Mouse (Mus musculus) ES-E14 (cell line): ENCODE results near the gene Srp68. TPM values are rescaled to one million over a fixed set of nuclear protein-coding genes. Genes with fewer than 3 reads are reported as not detected.

Experiments used
- DNase-seq: peaks from one replicate; pipeline ENCODE4 v3.0.0-alpha.2; 2013; ENCODE audit warnings: low read depth, low spot score
- H3K27ac ChIP-seq: 2 replicates; pipeline ENCODE4 v1.5.1; 2012; ENCODE audit warnings: low read depth, mild to moderate bottlenecking, low read length, moderate library complexity, mixed read lengths; ENCODE audit not compliant: poor library complexity, insufficient read depth, severe bottlenecking
- H3K36me3 ChIP-seq: 2 replicates; pipeline ENCODE4 v1.6.1; 2012; ENCODE audit warnings: mild to moderate bottlenecking, low read length, moderate library complexity, mixed read lengths; ENCODE audit not compliant: control insufficient read depth, poor library complexity, insufficient read depth, severe bottlenecking
- H3K4me1 ChIP-seq, 2 experiments: fragments of 150-350 bp in 1 of 2; sonication (generic) in 1 of 2; 2 replicates each; pipeline ENCODE4 v1.6.1; 2012; ENCODE audit warnings: low read length in 2 of 2, mild to moderate bottlenecking in 1 of 2, mixed read lengths in 1 of 2; ENCODE audit not compliant: control insufficient read depth in 2 of 2, insufficient read depth in 2 of 2, poor library complexity in 1 of 2
- H3K4me3 ChIP-seq, 2 experiments: fragments of 150-350 bp in 1 of 2; sonication (generic) in 1 of 2; 2 replicates each; pipeline ENCODE4 v1.5.1; 2012; ENCODE audit warnings: low read length in 2 of 2, low read depth in 1 of 2, mild to moderate bottlenecking in 1 of 2, mixed read lengths in 1 of 2; ENCODE audit not compliant: insufficient read depth in 1 of 2, poor library complexity in 1 of 2, severe bottlenecking in 1 of 2
- H3K9ac ChIP-seq: 2 replicates; pipeline ENCODE4 v1.6.1; 2012; ENCODE audit warnings: low read depth, mild to moderate bottlenecking, low read length, mixed read lengths; ENCODE audit not compliant: poor library complexity, insufficient read depth, severe bottlenecking
- H3K9me3 ChIP-seq: fragments of 150-350 bp; sonication (generic); 2 replicates; pipeline ENCODE4 v1.6.1; 2012; ENCODE audit warnings: low read depth, mild to moderate bottlenecking, low read length; ENCODE audit not compliant: control insufficient read depth, insufficient read depth
- CHD2 ChIP-seq: IDR thresholded peaks from 2 replicates; pipeline ENCODE4 v1.6.1; 2014; ENCODE audit warnings: mild to moderate bottlenecking, low read depth, low read length, inconsistent platforms
- HCFC1 ChIP-seq: IDR thresholded peaks from 2 replicates; pipeline ENCODE4 v1.6.1; 2012; ENCODE audit warnings: low read length, inconsistent platforms, borderline replicate concordance; ENCODE audit not compliant: insufficient read depth
- MAFK ChIP-seq: IDR thresholded peaks from 2 replicates; pipeline ENCODE4 v1.6.1; 2014; ENCODE audit warnings: mild to moderate bottlenecking, low read depth, low read length, inconsistent platforms; ENCODE audit not compliant: insufficient read depth
- ZC3H11A ChIP-seq: IDR thresholded peaks from 2 replicates; pipeline ENCODE4 v1.6.1; 2012; ENCODE audit warnings: low read depth, mild to moderate bottlenecking, inconsistent platforms, low read length, borderline replicate concordance
- ZNF384 ChIP-seq: IDR thresholded peaks from 2 replicates; pipeline ENCODE4 v1.6.1; 2012; ENCODE audit warnings: low read depth, low read length, inconsistent platforms
- in situ Hi-C, 2 experiments: fragments of 600-800 bp; cut with MboI; formaldehyde crosslinking; loops; one replicate each; pipeline ENCODE4 v1.15.1; 2025; ENCODE audit warnings: low sequenced_read_pairs in 2 of 2, inconsistent platforms in 1 of 2; ENCODE audit not compliant: unreplicated experiment in 2 of 2
- total RNA-seq: library from RNA; depleted of rRNA; stranded (reverse); fragments of 300-350 nt; gene quantifications from 2 replicates; pipeline ENCODE4 v1.2.3, GENCODE M21; 2012

Gene Srp68
- total RNA-seq, 1 experiment, result 38.2 TPM

DNA sequence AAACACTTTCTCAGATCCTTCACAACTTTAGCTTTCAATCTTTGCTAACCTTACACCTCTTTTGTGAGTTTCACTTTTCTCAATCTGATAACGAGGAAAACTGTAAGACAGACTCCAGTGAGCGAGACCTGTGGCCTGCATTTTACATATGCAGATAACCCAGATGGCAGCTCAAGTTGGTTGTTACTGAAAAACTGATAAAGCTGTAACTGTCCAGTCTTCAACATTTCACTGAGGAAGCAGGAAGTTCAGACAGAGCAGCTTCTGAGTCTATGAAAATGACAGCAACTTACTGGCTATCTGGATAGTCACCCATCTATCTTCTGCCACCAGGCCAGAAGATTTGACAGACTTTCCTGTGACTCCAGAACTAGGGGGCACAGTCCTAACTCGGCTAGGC is 35.6 kb upstream of the Srp68 start:
- H3K9me3 ChIP-seq, result no peaks in the 10 kb centered on the region
- DNase-seq, result no peak
- H3K4me3 ChIP-seq, result no peak overlapping the region
- TF ChIP-seq CHD2 (no peak), ZC3H11A (no peak), ZNF384 (no peak), MAFK (no peak), HCFC1 (no peak)
- no peak overlapping the region for H3K9ac ChIP-seq
- H3K36me3 ChIP-seq, result peaks cover 2% of the 10 kb centered on the region
- peaks cover 0 to 6% of the 10 kb centered on the region in 2 experiments; a peak in 1 of 4 replicates for H3K4me1 ChIP-seq
- no peak overlapping the region for H3K27ac ChIP-seq
- in situ Hi-C loops, result no loop called here

- TF ChIP-seq HCFC1 (no peak), CHD2 (peak; percentile 67)
- Histone ChIP-seq H3K9ac (no peak overlapping the region), H3K4me3 (no peak overlapping the region), H3K27ac (no peak overlapping the region), H3K4me1 (peaks cover 0 to 6% of the 10 kb centered on the region in 2 experiments; a peak in 1 of 4 replicates), H3K9me3 (no peaks in the 10 kb centered on the region), H3K36me3 (peaks cover 6% of the 10 kb centered on the region)
- no peak for DNase-seq
- in situ Hi-C loops, result no loop called here
Observed at GRCm38 (mm10) chr11:116307762-116308531, 33.9 kb upstream of the Srp68 start.

DNA sequence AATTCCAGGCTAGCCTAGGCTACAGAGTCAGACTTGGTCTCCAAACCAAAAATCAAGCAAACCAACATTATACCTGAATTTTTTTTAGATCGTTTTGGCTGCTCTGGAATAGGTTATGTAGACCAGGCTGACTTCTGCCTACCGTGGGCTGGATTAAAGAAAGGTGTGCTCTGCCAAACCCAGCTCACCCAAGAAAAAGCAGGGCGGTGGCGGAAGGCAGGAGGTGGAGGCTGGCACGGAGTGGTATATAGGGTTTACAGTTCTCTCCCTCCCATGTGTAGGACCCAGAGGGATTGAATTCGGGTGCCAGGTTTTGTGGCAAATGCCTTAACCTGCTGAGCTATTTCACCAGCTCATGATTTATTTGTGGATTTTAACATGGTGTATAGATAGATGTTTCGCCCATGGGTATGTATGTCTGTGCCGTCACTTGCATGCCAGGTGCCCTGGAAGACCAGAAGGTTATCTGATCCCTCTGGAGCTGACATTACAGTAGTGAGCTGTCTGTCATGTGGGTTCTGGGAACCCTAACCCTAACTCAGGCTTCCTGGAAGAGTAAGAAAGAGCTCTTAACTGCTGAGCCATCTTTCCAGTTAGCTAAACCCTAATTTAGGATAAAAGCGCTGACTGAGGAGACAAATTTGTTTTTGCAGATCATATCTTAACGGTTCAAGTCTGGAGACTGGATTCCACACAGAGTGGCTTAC is 33.2 kb upstream of the Srp68 start, which contains the start of gene Exoc7:
Gene Exoc7 (minus strand): TSS at position 215 of the 707 bp plus-strand sequence.
- peaks cover 6% of the 10 kb centered on the region for H3K36me3 ChIP-seq
- H3K27ac ChIP-seq, result no peak within 1 kb of the TSS
- in situ Hi-C loops, result no loop called here
- TF ChIP-seq HCFC1 (no peak), ZC3H11A (no peak), CHD2 (no peak)
- peaks cover 0 to 6% of the 10 kb centered on the region in 2 experiments; a peak in 1 of 4 replicates for H3K4me1 ChIP-seq
- H3K9ac ChIP-seq, result peak within 1 kb of the TSS; percentile 76
- peak within 1 kb of the TSS; percentile 81 to 88 for H3K4me3 ChIP-seq
- no peaks in the 10 kb centered on the region for H3K9me3 ChIP-seq
- no peak for DNase-seq

DNA sequence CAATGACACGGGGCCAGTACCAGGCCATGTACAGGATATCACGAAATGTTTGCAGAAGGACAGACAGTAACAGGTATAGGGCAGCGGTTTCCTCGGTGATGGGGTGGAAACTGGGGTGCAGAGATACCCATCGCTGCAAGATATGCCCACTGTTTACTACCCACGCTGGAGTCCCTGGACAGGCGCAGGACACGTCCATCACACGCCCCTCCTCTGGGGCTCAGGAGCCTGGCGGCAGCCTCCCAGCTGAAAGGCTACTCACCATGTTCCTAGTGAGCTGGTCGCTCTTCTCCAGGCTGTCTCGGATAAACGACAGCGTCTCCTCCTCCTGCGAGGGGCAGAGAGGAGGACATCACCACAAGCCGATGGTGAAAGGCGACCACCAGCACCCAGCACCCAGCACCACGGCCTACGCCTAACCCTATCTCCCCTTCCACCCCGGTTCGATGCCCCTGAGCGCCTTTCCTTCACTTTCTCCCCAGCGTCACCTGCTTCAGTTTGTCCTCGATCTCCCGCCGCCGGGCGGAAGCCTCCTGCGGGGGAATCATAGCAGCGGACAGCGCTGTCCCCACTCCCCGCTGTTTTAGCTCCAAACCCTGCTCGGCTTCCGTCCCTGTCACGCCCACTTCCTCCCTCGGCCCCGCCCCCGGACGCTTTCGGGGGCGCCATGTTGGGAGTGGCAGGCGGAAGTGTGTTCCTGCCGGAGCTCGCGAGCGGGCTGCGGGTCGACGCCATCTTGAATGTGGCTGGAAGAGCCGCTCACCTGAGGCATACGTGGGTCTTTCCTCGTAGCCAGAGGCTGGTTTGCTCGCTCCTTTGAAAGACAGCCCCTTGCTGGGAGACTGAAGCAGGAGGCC is 32.3 kb upstream of the Srp68 start:
- DNase-seq, result peak; percentile 90
- Histone ChIP-seq H3K27ac (no peak overlapping the region), H3K9ac (peak overlapping the region; percentile 76), H3K36me3 (peaks cover 6% of the 10 kb centered on the region), H3K4me1 (peaks cover 0 to 6% of the 10 kb centered on the region in 2 experiments; a peak in 1 of 4 replicates), H3K9me3 (no peaks in the 10 kb centered on the region), H3K4me3 (peak overlapping the region; percentile 81 to 88)
- peak; percentile 82 for TF ChIP-seq HCFC1
- no peak for TF ChIP-seq ZC3H11A
- in situ Hi-C loops, result no loop called here
